Mouse (Mus musculus): ENCODE measurements around the gene Gm45844. TPM values are rescaled to one million over a fixed set of nuclear protein-coding genes. Genes with fewer than 3 reads are reported as not detected.
A peak's percentile ranks its signal among the peaks of the same experiment; 100 is the strongest.

Gm45844 gene
- polyA plus RNA-seq, 1 experiment from 2014 or later = 3.7 TPM

- Histone ChIP-seq H3K27ac (ENCODE audit: low read length) (no peak overlapping the region), H3K9ac (ENCODE audit: low read length) (no peak overlapping the region), H3K27me3 (ENCODE audit: control insufficient read depth, insufficient read depth, low read length) (no peaks in the 10 kb centered on the region), H3K4me1 (ENCODE audit: control insufficient read depth, insufficient read depth, low read length) (0 out of 2 replicates have a peak, but pooled peaks cover 5% of the 10 kb centered on the region), H3K9me3 (replicated peaks; ENCODE audit: control insufficient read depth, low read length) (no peaks in the 10 kb centered on the region), H3K4me2 (ENCODE audit: low read depth, low read length) (no peak overlapping the region), H3K36me3 (ENCODE audit: control insufficient read depth, insufficient read depth, low read length) (0 out of 2 replicates have a peak, but pooled peaks cover 13% of the 10 kb centered on the region), H3K4me3 (replicated peaks; ENCODE audit: low read length) (no peak overlapping the region)
- whole genome bisulfite sequencing = 93% methylated on average over 1 of the region's 1 CpGs
- ATAC-seq (ENCODE audit: insufficient read depth, low FRiP score) = no peak
These were observed 92.2 kb downstream of the Gm45844 start for GRCm38 (mm10) chr7:7185897-7186296.

- peak; percentile 97 for ATAC-seq (ENCODE audit: insufficient read depth, low FRiP score)
- Histone ChIP-seq H3K4me3 (replicated peaks; ENCODE audit: low read length) (peak within 1 kb of the TSS; percentile 87), H3K4me1 (ENCODE audit: control insufficient read depth, insufficient read depth, low read length) (peaks cover 7% of the 10 kb centered on the region), H3K27me3 (ENCODE audit: control insufficient read depth, insufficient read depth, low read length) (no peaks in the 10 kb centered on the region), H3K9me3 (replicated peaks; ENCODE audit: control insufficient read depth, low read length) (no peaks in the 10 kb centered on the region), H3K9ac (ENCODE audit: low read length) (peak within 1 kb of the TSS; percentile 89), H3K36me3 (ENCODE audit: control insufficient read depth, insufficient read depth, low read length) (peaks cover 6% of the 10 kb centered on the region; the same call in 1 of the 2 replicates), H3K4me2 (ENCODE audit: low read depth, low read length) (peak within 1 kb of the TSS; percentile 70), H3K27ac (ENCODE audit: low read length) (peak within 1 kb of the TSS; percentile 85)
- WGBS = 1% methylated on average over 26 of the region's 26 CpGs
These were observed 106.6 kb downstream of the Gm45844 start, which contains the start of gene Zfp418 for GRCm38 (mm10) chr7:7171227-7172147. Gene Zfp418 (plus strand): TSS chr7:7171330.

Small RNA genes within 50 kb of the gene (microRNA-seq; reads per million reads assigned to microRNA genes)
- gene Mir5620 = not detected

Other genes starting within 250 kb of the Gm45844 start
- gene Zfp954, start 156.8 kb downstream of the Gm45844 start, polyA plus RNA-seq (2015; fragmentation: Nextera tagmentation; extraction: Ambion mirVana) = 14.7 and 15.8 TPM in 2 replicates
- 1.8 and 2.1 TPM in 2 replicates for gene Zfp773, start 141.5 kb downstream of the Gm45844 start, polyA plus RNA-seq (2015; fragmentation: Nextera tagmentation; extraction: Ambion mirVana)
- 1.8 and 2.3 TPM in 2 replicates for gene Zfp418, start 107.0 kb downstream of the Gm45844 start, polyA plus RNA-seq (2015; fragmentation: Nextera tagmentation; extraction: Ambion mirVana)
- gene Zfp772, start 68.3 kb downstream of the Gm45844 start, polyA plus RNA-seq (2015; fragmentation: Nextera tagmentation; extraction: Ambion mirVana) = 7.7 and 9.7 TPM in 2 replicates
- gene Vmn2r29, start 31.0 kb downstream of the Gm45844 start, polyA plus RNA-seq (2015; fragmentation: Nextera tagmentation; extraction: Ambion mirVana) = 0.82 and 1.0 TPM in 2 replicates
- 51.4 and 59.2 TPM in 2 replicates for gene Clcn4, start 22.6 kb upstream of the Gm45844 start, polyA plus RNA-seq (2015; fragmentation: Nextera tagmentation; extraction: Ambion mirVana)
- gene Vmn2r30, start 59.3 kb upstream of the Gm45844 start, polyA plus RNA-seq (2015; fragmentation: Nextera tagmentation; extraction: Ambion mirVana) = 0.03 TPM in 1 of 2 replicates, not detected in the other
- not detected in 2 replicates for gene Gm45783, start 96.3 kb upstream of the Gm45844 start, polyA plus RNA-seq (2015; fragmentation: Nextera tagmentation; extraction: Ambion mirVana)
- gene Vmn2r31, start 121.4 kb upstream of the Gm45844 start, polyA plus RNA-seq (2015; fragmentation: Nextera tagmentation; extraction: Ambion mirVana) = not detected in 2 replicates
- not detected in 2 replicates for gene Vmn2r32, start 201.7 kb upstream of the Gm45844 start, polyA plus RNA-seq (2015; fragmentation: Nextera tagmentation; extraction: Ambion mirVana)

All from stomach, embryonic 16.5 days (tissue).